Mouse (Mus musculus) megakaryocyte, embryonic 14.5 days (primary cell): ENCODE results near the gene Hvcn1. TPM values are rescaled to one million over a fixed set of nuclear protein-coding genes. Genes with fewer than 3 reads are reported as not detected.

Source experiments
- H3K27me3 ChIP-seq: replicated peaks from 2 replicates; pipeline ENCODE3; 2012; ENCODE audit warnings: inconsistent platforms
- H3K36me3 ChIP-seq: replicated peaks from 2 replicates; pipeline ENCODE3; 2012; ENCODE audit warnings: low read length, inconsistent platforms, mixed read lengths
- H3K4me1 ChIP-seq: 2 replicates; pipeline ENCODE4 v1.6.1; 2012; ENCODE audit warnings: inconsistent platforms
- H3K4me3 ChIP-seq: replicated peaks from 2 replicates; pipeline ENCODE3; 2012; ENCODE audit warnings: moderate library complexity, mild to moderate bottlenecking, inconsistent platforms
- H3K9me3 ChIP-seq: 2 replicates; pipeline ENCODE4 v1.6.1; 2012; ENCODE audit warnings: inconsistent platforms
- FLI1 ChIP-seq: IDR thresholded peaks from 2 replicates; pipeline ENCODE4 v1.6.1; 2012; ENCODE audit warnings: low read length, inconsistent platforms, mixed read lengths
- GATA1 ChIP-seq: IDR thresholded peaks from 3 replicates; pipeline ENCODE4 v1.6.1; 2012; ENCODE audit warnings: mixed read lengths, low read length, inconsistent platforms, borderline replicate concordance
- polyA plus RNA-seq: library from polyadenylated mRNA; stranded (reverse); fragments of >175 nt; gene quantifications from 2 replicates; pipeline ENCODE4 v1.2.3, GENCODE M21; 2012; ENCODE audit warnings: low replicate concordance; ENCODE audit not compliant: insufficient read depth

Gene Hvcn1
- polyA plus RNA-seq, 1 experiment = 6.0 TPM

DNA sequence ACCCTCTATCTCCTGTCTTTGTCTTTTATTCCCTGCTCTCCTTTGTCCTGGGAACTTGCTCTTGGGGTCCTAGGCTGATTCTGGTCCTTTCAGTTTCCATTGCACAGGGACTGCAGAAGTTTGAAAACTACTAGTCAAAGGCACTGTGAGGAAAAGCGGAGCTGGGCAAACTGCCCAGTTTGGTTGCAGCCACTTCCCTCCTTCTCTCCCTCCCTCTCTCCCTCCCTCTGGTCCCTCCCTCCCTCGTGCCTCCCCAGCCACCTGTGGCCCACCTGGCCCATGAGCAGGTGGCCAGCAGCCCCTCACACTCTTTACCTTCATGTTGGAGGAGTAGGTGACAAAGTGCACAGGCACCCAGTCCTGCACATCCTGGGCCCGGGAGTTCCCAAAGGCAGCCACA, 38.6 kb downstream of the Hvcn1 start:
- no peak for TF ChIP-seq FLI1
- no peak for TF ChIP-seq GATA1
- no peak overlapping the region for H3K4me3 ChIP-seq
- H3K4me1 ChIP-seq = peaks cover 40% of the 10 kb centered on the region
- no peaks in the 10 kb centered on the region for H3K9me3 ChIP-seq
- peaks cover 98% of the 10 kb centered on the region for H3K36me3 ChIP-seq
- peaks cover 11% of the 10 kb centered on the region for H3K27me3 ChIP-seq

DNA sequence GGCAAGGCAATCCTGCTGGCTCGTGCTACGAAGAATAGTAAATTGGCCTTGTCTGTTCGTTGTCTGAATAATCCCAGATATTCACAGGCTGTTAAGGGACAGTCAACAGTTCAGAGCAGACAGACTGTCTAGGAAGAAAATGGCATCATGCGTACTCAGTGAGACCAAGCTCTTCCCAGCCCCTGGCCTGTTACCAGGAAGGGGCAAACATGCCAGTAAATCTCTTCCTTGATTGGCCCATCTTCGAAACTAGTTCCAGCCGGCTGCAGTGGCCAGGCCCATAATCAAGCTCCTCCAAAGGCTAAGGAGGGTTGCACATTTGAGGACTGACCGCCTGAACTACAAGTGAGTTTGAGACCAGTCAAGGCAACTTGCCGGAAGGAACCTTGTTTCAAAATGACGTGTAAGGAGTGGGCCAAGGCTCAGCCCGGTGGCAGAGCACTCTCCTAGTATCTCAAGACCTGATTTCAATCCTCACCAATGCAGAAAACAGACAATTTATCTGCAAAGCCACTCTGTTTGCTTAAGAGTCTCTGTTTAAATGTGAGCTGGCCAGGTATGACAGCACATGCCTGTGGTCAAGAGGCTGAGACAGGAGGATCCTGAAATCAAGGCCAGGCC, 40.1 kb downstream of the Hvcn1 start:
- H3K9me3 ChIP-seq = no peaks in the 10 kb centered on the region
- peaks cover 7% of the 10 kb centered on the region for H3K27me3 ChIP-seq
- peaks cover 98% of the 10 kb centered on the region for H3K36me3 ChIP-seq
- no peak for TF ChIP-seq FLI1
- TF ChIP-seq GATA1 = no peak
- peaks cover 47% of the 10 kb centered on the region for H3K4me1 ChIP-seq
- H3K4me3 ChIP-seq = no peak overlapping the region

DNA sequence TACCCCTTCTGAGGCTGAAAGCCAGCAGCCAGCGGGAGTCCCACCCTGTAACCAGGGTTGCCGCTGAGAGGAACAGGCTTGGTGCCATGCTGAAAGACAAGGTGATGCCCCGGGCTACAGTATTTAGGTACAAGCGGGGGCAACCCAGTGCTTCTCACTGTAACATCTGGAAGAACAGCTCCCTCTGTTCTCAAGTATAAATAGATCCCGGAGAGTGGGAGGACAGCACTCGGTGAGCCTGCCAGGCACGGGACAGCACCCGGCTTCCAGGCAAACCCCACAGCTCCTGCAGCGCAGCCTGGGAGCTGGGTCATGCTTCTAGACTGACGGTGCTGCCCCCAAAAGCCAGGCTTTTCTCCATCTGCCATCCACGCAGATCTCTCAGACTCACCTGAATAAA, 40.9 kb downstream of the Hvcn1 start:
- H3K9me3 ChIP-seq = no peaks in the 10 kb centered on the region
- peaks cover 96% of the 10 kb centered on the region for H3K36me3 ChIP-seq
- H3K4me1 ChIP-seq = peaks cover 39% of the 10 kb centered on the region
- no peak for TF ChIP-seq GATA1
- TF ChIP-seq FLI1 = no peak
- peaks cover 7% of the 10 kb centered on the region for H3K27me3 ChIP-seq
- H3K4me3 ChIP-seq = no peak overlapping the region

DNA sequence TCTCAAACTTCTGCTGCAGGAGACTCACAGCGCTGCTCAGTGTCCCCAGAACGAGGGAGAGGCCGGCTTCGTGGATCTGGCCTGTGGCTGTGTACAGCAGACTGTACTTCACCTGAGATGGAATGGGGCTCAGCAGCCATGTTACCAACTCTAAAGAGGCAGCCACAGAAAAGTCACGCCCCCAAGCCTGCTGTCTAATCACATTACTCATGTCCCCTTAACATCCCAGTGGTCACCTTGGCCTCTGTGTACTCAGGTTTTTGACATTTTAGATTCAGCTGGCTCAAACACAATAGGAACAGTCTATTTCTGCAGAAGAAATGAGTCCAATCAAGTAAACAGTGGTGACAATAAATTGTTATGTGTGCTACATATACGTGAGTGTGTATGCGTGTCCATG, 41.3 kb downstream of the Hvcn1 start:
- no peak overlapping the region for H3K4me3 ChIP-seq
- H3K27me3 ChIP-seq = peaks cover 7% of the 10 kb centered on the region
- peaks cover 96% of the 10 kb centered on the region for H3K36me3 ChIP-seq
- no peaks in the 10 kb centered on the region for H3K9me3 ChIP-seq
- TF ChIP-seq FLI1 (no peak), GATA1 (no peak)
- H3K4me1 ChIP-seq = peaks cover 35% of the 10 kb centered on the region

DNA sequence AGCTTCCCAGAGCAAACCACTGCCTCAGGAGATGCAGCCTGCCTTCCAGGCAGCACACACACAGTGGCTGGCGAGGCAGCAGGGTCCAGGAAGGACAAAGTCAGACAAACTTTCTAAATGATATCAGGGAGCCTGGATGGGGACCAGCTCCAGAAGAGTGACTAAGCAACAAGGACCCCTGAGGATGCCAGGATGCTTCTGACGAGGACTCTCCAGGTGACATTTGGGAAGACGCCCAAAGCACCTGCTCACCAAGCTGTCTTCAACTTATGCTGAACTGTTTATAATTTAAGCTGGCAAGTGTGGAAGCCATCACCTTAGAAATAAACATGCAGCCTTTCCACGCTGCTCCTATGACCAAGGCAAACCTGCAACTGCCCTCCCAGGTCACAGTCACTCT, 42.7 kb downstream of the Hvcn1 start:
- Histone ChIP-seq H3K9me3 (no peaks in the 10 kb centered on the region), H3K36me3 (peaks cover 95% of the 10 kb centered on the region), H3K4me1 (peaks cover 21% of the 10 kb centered on the region), H3K4me3 (no peak overlapping the region), H3K27me3 (peaks cover 7% of the 10 kb centered on the region)
- no peak for TF ChIP-seq GATA1

DNA sequence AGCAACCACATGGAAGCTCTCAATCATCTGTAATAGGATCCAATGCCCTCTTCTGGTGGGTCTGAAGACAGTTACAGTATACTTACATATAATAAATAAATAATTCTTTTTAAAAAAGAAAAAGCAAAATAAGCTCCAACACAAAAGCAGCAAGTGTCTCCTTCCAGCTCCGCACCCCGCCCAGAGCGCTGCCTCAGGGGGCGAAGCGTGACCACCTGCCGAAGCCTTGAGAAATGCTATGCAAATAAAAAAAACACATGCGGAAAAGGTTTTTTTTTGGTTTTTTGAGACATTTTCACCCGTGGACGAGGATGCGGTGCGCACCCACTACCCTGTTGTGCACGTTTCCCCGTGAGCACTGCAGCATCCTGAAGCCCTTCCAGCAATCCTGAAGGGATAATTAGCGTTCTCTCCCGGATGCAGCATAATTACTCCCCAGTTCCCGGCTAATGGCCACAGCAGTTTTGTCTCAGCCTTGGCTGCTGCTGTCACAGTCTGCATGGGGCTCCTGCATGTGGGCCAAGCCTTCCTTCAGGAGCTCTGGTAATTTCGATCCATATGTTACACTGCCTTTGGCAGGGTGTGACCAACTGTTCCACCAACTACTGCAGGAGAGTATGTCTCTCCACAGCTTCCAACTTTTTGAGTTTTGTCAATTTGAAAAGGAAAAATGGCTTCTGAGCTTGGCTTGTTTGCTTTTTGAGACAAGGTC, 45.4 kb downstream of the Hvcn1 start:
- no peak for TF ChIP-seq FLI1
- TF ChIP-seq GATA1 = no peak
- H3K27me3 ChIP-seq = no peaks in the 10 kb centered on the region
- peaks cover 20% of the 10 kb centered on the region for H3K4me1 ChIP-seq
- H3K9me3 ChIP-seq = peaks cover 7% of the 10 kb centered on the region; the same call in 1 of the 2 replicates
- peaks cover 95% of the 10 kb centered on the region for H3K36me3 ChIP-seq
- no peak overlapping the region for H3K4me3 ChIP-seq

DNA sequence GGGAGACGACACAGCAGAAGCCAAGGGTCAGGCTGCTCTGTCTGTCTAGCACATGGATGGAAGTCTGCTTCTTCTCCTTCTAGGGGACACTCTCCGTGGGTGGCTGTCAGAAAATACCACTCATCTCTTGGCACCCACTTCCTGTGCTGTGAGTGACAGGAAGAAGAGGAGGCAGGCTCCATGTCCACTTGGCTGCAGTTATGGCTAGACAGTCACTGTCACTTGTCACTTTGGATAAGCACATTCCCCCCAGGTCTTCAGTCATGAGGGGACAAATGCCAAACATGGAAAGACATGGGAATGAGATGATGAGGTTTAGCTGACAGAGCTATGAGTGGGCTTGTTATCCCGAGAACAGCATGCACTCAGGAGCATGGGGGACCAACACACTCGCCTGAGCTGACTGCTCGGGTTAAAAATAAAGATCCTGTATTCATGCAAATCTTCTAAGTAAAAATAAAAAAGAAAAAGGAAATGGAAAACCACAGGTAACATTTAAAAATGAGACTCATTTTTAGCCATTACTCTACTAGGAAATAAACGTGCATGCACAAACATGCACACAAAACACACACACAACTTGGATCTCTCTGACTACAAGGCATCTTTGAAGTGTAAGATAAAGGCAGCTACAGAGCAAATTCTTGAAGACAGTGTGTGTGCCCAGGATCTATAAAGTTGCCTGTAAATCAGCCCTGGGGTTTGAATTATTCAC, 51.6 kb downstream of the Hvcn1 start:
- peak overlapping the region; percentile 80 for H3K4me3 ChIP-seq
- peaks cover 66% of the 10 kb centered on the region for H3K4me1 ChIP-seq
- TF ChIP-seq FLI1 (no peak), GATA1 (no peak)
- H3K36me3 ChIP-seq = peaks cover 92% of the 10 kb centered on the region
- no peaks in the 10 kb centered on the region for H3K27me3 ChIP-seq
- H3K9me3 ChIP-seq = peaks cover 7% of the 10 kb centered on the region; the same call in 1 of the 2 replicates

DNA sequence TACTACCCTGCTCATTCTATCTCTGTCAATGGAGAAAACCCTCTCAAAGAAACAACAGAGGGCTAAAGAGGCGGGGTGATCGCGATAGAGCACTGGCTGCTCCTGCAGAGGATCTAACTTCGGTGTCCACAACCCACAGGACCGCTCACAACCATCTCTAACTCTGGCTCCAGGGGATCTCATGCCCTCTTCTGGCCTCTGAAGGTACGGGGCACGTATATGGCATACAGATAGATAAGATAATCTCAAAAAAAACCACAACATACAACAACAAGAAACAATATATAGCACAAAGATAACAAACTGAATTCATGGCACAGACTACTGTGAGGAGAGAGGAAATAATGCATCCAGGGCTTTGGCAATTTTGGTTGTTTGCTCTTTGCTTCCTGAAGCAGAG, 55.5 kb downstream of the Hvcn1 start:
- no peak for TF ChIP-seq GATA1
- TF ChIP-seq FLI1 = no peak
- peaks cover 89% of the 10 kb centered on the region for H3K4me1 ChIP-seq
- H3K27me3 ChIP-seq = no peaks in the 10 kb centered on the region
- H3K4me3 ChIP-seq = no peak overlapping the region
- peaks cover 53% of the 10 kb centered on the region for H3K36me3 ChIP-seq
- H3K9me3 ChIP-seq = no peaks in the 10 kb centered on the region

DNA sequence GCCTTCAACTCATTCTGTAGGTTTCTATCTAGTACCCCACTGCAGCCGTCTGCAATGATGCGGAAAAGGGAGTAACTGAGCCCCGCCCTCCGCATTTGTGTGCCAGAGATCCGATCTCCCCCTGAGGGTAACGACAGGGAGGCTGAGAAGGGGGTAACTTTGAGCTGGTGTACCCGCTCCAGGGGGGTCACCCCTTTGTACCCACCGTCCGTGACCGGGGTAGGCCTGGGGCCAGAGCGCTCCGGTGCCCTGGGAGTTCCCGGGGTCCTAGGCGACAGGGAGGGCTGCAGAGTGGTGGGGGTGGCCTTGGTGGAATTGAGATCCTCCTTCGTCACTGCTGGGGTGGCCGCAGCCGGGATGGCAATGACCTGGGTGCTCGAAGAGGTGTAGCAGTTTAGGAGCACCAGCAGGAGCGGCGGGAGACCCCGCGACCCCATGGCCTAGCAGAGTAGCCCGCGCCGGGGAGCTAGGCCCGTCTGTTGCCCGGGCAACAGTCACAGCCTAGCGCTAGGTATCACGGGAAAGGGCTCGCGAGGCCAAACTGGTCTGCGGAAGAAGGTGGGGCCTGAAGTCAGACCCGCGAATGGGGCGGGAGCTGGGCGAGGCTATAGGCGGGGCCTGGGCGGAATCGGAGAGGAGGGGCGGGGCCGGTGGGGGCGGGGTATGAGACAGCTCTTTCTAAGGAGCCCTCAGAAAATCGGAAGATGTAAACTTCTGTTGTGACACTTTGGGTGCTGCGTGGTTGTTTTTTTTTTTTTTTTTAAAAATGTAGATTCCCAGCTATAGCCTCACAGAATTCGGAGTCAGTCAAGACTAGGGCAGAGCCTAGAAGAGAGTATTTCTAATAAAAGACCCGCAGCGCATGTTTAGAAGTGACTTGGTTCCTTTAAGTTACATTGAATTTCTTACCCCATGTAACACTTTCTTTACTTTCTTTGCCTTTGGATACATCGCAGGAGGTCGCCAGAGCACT, 57.6 kb downstream of the Hvcn1 start, which contains the start of gene Tctn1:
TSS of gene Tctn1 (minus strand) at position 528 of the 973 bp plus-strand sequence.
- Histone ChIP-seq H3K9me3 (no peaks in the 10 kb centered on the region), H3K27me3 (no peaks in the 10 kb centered on the region), H3K4me3 (peak within 1 kb of the TSS; percentile 97), H3K4me1 (peaks cover 76% of the 10 kb centered on the region), H3K36me3 (peaks cover 32% of the 10 kb centered on the region)
- no peak for TF ChIP-seq FLI1
- no peak for TF ChIP-seq GATA1
